8 mouse cellular contexts compared by ENCODE assay signal in genomic region chr11:108980530-108980929, GRCm38 (mm10).
DNase-seq lines count a peak whose midpoint lies in the region; ATAC-seq lines count a peak whose summit lies in the region.

No protein-coding gene starts in this region.

- no peak overlapping the region for H3K4me2 ChIP-seq in forebrain, embryonic 13.5 days

- WGBS in forebrain, embryonic 13.5 days = 87% methylated on average over 12 of the region's 12 CpGs

- no peak overlapping the region for H3K9ac ChIP-seq in forebrain, embryonic 13.5 days

- no peaks in the 10 kb centered on the region for H3K36me3 ChIP-seq in forebrain, embryonic 13.5 days (ENCODE audit: poor library complexity, severe bottlenecking)

- H3K4me3 ChIP-seq in forebrain, embryonic 13.5 days = no peak overlapping the region

- peak; percentile 24 for DNase-seq in testis, postnatal 14 days (ENCODE audit: low spot score)
- no peak for DNase-seq in testis, postnatal 10 days (ENCODE audit: low spot score)
- DNase-seq in gonadal fat pad, adult 2 months (ENCODE audit: low read depth) = peak; percentile 47
- DNase-seq in layer of hippocampus, adult 9-11 months = peak; percentile 85
- DNase-seq in right cerebral cortex, adult 2 months (ENCODE audit: low spot score in 2 of 2) = peak; percentile 72 to 76

- no peak overlapping the region for H3K27ac ChIP-seq in forebrain, embryonic 13.5 days

- H3K4me1 ChIP-seq in forebrain, embryonic 13.5 days = 0 out of 2 replicates have a peak, but pooled peaks cover 11% of the 10 kb centered on the region

- no peaks in the 10 kb centered on the region for H3K9me3 ChIP-seq in forebrain, embryonic 13.5 days (replicated peaks)

- H3K27me3 ChIP-seq in forebrain, embryonic 13.5 days = no peaks in the 10 kb centered on the region

- ATAC-seq in erythroid progenitor cell, adult 5-6 weeks (replicated peaks; ENCODE audit: low FRiP score, poor library complexity, severe bottlenecking) = no peak
- no peak for ATAC-seq in forebrain, embryonic 13.5 days
- ATAC-seq in activated CD4-positive, CD25-positive, alpha-beta regulatory T cell, adult 4 months = no peak
